Mouse (Mus musculus): Measurements from ENCODE around the gene Olfr139. TPM values are rescaled to one million over a fixed set of nuclear protein-coding genes. Genes with fewer than 3 reads are reported as not detected.

The Olfr139 gene
- total RNA-seq (2021): not detected
- long read RNA-seq, experiment 1: 0 reads
- long read RNA-seq, experiment 2: 0 reads

DNA sequence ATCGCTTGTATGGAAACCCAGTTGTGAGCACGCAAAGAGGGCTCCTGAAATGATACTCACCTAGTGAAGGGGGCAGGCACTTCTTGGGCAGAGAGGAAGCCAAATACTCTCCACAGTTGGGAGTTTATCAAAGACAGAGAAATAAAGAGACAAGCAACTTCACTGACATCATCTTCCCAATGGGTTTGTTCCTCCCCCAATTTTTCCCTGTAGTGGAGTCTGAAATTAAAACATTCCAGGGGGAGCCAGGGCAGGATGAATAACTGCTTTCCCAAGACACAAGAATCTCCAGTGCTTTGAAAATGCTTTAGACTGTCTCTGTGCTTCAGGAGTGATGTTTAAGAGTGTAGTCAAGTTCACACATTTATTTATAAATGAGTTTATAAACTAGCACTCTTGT lies at the start of gene Olfr139, which contains the start of gene Olfr399:
Gene Olfr139 (minus strand): TSS at position 101 of the 400 bp plus-strand sequence.
Gene Olfr399 (minus strand): TSS at position 165 of the 400 bp plus-strand sequence.
- no peak for DNase-seq

DNA sequence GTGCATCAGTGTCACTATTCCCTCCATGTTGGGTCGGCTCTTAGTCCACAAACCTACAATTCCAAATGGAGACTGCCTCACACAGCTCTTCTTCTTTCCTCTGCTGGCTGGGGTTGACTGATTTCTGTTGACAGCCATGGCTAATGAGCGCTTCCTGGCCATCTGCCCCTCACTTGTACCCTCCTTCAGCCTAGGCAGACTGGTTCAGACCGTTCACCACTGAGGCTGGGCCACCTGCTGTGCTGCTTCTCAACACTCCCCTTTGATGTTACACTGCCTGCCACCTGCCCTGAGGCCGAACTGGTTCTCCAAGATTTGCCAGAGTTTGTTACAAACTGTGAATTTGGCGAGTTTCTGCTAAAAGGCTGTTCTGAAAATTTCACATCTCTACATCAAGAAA lies 48.7 kb upstream of the Olfr139 start:
- no peak for DNase-seq

DNA sequence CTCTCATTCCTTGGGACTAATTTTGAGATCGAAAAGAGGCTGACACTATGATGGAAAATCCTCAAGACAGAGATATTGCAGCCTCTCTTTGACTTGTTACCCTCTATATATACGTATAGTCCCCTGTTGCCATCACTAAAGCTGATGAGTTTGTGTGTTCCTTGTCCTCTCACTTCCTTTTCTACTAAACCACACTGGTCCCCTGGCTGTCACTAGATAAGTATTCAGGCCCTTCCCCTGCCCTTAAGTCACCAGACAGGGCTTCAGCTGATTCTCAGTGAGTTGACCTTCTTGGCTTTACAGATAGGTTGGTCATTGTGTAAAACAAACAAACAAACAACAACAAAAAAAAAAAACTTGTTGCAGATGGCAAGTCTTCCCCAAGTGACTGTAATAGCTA lies 45.2 kb upstream of the Olfr139 start:
- DNase-seq: no peak

DNA sequence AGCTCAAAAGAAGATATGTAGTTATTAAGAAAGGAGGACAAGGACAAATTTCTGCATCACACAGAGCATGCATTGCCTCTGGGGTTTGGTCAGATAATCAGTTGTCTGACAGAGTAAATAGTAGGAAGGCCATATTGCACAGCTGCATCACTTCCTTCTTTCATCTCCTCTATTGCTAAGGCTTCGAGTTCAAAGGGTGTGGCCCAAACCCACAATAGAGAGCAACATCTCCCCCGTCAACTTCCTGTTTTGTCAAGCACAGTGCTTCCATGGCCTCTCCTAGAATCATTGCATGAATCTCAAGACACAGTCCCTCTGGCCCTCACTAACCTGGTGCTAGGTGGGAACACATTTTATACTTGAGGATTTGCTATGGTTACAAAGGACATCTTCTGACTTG lies 44.4 kb upstream of the Olfr139 start:
- DNase-seq: no peak

DNA sequence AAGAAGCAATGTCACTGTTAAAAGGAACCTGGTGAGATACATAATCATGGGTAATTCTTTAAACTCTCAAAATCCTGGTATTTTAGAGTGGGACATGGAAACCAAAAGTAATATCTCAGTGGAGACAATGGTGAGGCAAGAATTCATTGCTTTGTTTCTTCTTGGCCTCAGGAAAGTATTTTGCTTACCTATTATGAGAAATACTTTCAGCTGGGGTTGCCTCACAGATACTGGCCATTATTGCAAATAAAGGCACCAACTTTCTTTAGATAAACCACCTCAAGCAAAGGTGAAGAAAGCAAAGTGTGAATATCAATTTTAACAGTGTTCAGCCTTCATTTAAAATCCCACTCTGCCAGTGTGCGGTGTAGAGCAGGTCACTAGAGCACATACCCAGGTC lies 13.3 kb upstream of the Olfr139 start, which contains the start of gene Zfp616:
Gene Zfp616 (plus strand): TSS at position 301 of the 400 bp plus-strand sequence.
- no peak for DNase-seq

DNA sequence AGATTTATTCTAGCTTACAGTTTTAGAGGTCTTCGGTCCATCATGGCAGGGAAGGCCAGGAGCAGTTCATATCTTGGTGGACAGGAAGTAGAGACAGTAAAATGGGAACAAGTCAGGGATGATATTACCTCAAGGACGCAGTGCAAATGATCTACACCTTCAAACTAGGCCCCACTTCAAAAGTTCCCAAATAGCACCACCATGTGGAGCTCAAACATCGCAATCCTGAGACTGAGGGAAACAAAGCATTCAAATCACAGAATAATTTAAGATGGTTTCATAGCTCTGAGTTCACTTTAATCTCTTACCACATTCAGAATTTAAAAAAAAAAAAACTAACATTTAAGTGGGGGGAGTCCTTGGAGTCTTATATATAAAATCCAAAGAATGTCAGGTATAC lies 5.0 kb downstream of the Olfr139 start:
- no peak for DNase-seq

Other genes starting within 250 kb of the Olfr139 start
- gene Olfr392, start 239.5 kb downstream of the Olfr139 start, total RNA-seq (2021): not detected
- not detected for gene Olfr393, start 205.1 kb downstream of the Olfr139 start, total RNA-seq (2021)
- not detected for gene Olfr394, start 165.8 kb downstream of the Olfr139 start, total RNA-seq (2021)
- gene Olfr395, start 147.3 kb downstream of the Olfr139 start, total RNA-seq (2021): not detected
- gene Olfr23, start 119.9 kb downstream of the Olfr139 start, total RNA-seq (2021): not detected
- gene Olfr397, start 95.7 kb downstream of the Olfr139 start, total RNA-seq (2021): not detected
- not detected for gene Olfr398, start 66.1 kb downstream of the Olfr139 start, total RNA-seq (2021)
- not detected for gene Olfr399, start 64 bp upstream of the Olfr139 start, total RNA-seq (2021)
- not detected for gene Zfp616, start 13.4 kb upstream of the Olfr139 start, total RNA-seq (2021)
- gene Olfr401, start 57.2 kb upstream of the Olfr139 start, total RNA-seq (2021): not detected
- not detected for gene Olfr402, start 97.0 kb upstream of the Olfr139 start, total RNA-seq (2021)
- not detected for gene Olfr403, start 129.7 kb upstream of the Olfr139 start, total RNA-seq (2021)
- not detected for gene Olfr43, start 154.8 kb upstream of the Olfr139 start, total RNA-seq (2021)
- not detected for gene Olfr406, start 203.3 kb upstream of the Olfr139 start, total RNA-seq (2021)
- not detected for gene Olfr59, start 227.2 kb upstream of the Olfr139 start, total RNA-seq (2021)

All from adrenal gland, postnatal 36 days (tissue).